Mouse (Mus musculus) frontal cortex, postnatal 10 days (tissue): Measurements from ENCODE around the gene Ccnd3.
"Not testable (repeated sequence)": the region's sequence is repeated elsewhere in the genome, so short reads cannot be mapped to it uniquely, and the experiment has no call there.

Source experiments
- DNase-seq, 2 experiments: peaks; one replicate each; pipeline ENCODE4 v3.0.0; 2022; ENCODE audit warnings: low spot score in 2 of 2, mixed read lengths in 1 of 2

Ccnd3 gene

GRCm38 (mm10) chr17:47482401-47482800, 22.4 kb upstream of the Ccnd3 start:
- DNase-seq: no peak

GRCm38 (mm10) chr17:47484241-47484921, 20.5 kb upstream of the Ccnd3 start:
- DNase-seq: no peak

GRCm38 (mm10) chr17:47484993-47485392, 19.9 kb upstream of the Ccnd3 start:
- no peak for DNase-seq

- no peak for DNase-seq
Observed at GRCm38 (mm10) chr17:47485791-47486190, 19.1 kb upstream of the Ccnd3 start.

- no peak for DNase-seq
Observed at GRCm38 (mm10) chr17:47490791-47491190, 14.1 kb upstream of the Ccnd3 start.

- DNase-seq: no peak
Observed at GRCm38 (mm10) chr17:47492731-47493130, 12.1 kb upstream of the Ccnd3 start.

GRCm38 (mm10) chr17:47493653-47494052, 11.2 kb upstream of the Ccnd3 start:
- DNase-seq: no peak

GRCm38 (mm10) chr17:47494132-47494531, 10.7 kb upstream of the Ccnd3 start:
- DNase-seq: no peak

GRCm38 (mm10) chr17:47501531-47501930, 3.3 kb upstream of the Ccnd3 start:
- DNase-seq: no peak

GRCm38 (mm10) chr17:47501946-47502706, 2.7 kb upstream of the Ccnd3 start, which contains the start of gene Taf8:
Gene Taf8 (minus strand): TSS chr17:47502292.
- peak; percentile 82 to 91 for DNase-seq

GRCm38 (mm10) chr17:47502707-47503045, 2.2 kb upstream of the Ccnd3 start:
- not testable (repeated sequence) for DNase-seq

GRCm38 (mm10) chr17:47503689-47504088, 1.2 kb upstream of the Ccnd3 start:
- DNase-seq: no peak

- DNase-seq: no peak
Observed at GRCm38 (mm10) chr17:47504228-47504627, 623 bp upstream of the Ccnd3 start.

- DNase-seq: no peak
Observed at GRCm38 (mm10) chr17:47505566-47505965, 715 bp downstream of the Ccnd3 start.

- DNase-seq: no peak
Observed at GRCm38 (mm10) chr17:47506042-47506441, 1.2 kb downstream of the Ccnd3 start.

- no peak for DNase-seq
Observed at GRCm38 (mm10) chr17:47506697-47507096, 1.8 kb downstream of the Ccnd3 start.

GRCm38 (mm10) chr17:47507523-47507922, 2.7 kb downstream of the Ccnd3 start:
- DNase-seq: no peak

GRCm38 (mm10) chr17:47508012-47508608, 3.3 kb downstream of the Ccnd3 start:
- peak; percentile 79 to 89 for DNase-seq

GRCm38 (mm10) chr17:47509031-47509705, 4.3 kb downstream of the Ccnd3 start:
- DNase-seq: no peak

GRCm38 (mm10) chr17:47511111-47512020, 6.5 kb downstream of the Ccnd3 start:
- DNase-seq: peak; percentile 90 to 92
